In the genomic region with DNA sequence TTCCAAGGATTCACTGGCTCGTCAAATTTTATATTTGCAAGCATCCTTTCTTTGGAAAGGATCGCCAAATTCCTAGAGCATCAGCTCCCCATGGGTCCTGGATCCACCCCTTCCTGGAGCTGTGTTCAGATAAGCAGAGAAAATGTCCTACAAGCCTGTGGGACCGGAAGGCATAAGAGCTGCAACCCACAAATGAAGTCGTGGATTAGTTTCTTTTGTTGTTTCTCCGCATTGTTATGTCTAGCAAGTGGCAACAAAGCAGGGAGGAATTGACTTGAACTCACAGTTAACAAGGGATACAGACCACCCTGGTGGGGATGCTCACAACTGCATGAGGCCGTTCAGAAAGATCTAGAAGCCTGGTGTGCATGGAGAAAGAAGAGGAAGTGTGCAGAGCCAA, we compare ENCODE assay signal across 18 mouse cellular contexts.
DNase-seq lines count a peak whose midpoint lies in the region; ATAC-seq and TF ChIP-seq lines count a peak whose summit lies in the region.
"Had no signal": no experiment of that assay in that cellular context is flagged by ENCODE, and none has a peak within 500 bp of the region (broad histone marks: within the 10 kb centered on the region; RNA-seq: fewer than 3 reads in every experiment).

No protein-coding gene starts in this region.

- H3K4me1 ChIP-seq in kidney, adult 2 months (ENCODE audit: control insufficient read depth, insufficient read depth, low read length), result no peaks in the 10 kb centered on the region
- no peaks in the 10 kb centered on the region for H3K4me1 ChIP-seq in midbrain, embryonic 11.5 days (ENCODE audit: control insufficient read depth, insufficient read depth, low read length)
- H3K4me1 ChIP-seq in midbrain, embryonic 10.5 days, result no peaks in the 10 kb centered on the region
- H3K4me1 ChIP-seq: forebrain, embryonic 13.5 days; hindbrain, embryonic 15.5 days had no signal

- H3K27ac ChIP-seq in kidney, adult 2 months (ENCODE audit: insufficient read depth, low read depth, low read length), result no peak overlapping the region
- H3K27ac ChIP-seq in midbrain, embryonic 11.5 days (ENCODE audit: low read depth, low read length), result no peak overlapping the region
- H3K27ac ChIP-seq in midbrain, embryonic 10.5 days (replicated peaks), result no peak overlapping the region
- H3K27ac ChIP-seq: embryonic facial prominence, embryonic 10.5 days; forebrain, embryonic 13.5 days; hindbrain, embryonic 15.5 days had no signal

- H3K4me3 ChIP-seq in kidney, adult 2 months (ENCODE audit: insufficient read depth, low read depth, low read length), result no peak overlapping the region
- H3K4me3 ChIP-seq in midbrain, embryonic 11.5 days (ENCODE audit: low read depth, low read length), result no peak overlapping the region
- H3K4me3 ChIP-seq in midbrain, embryonic 10.5 days, result no peak overlapping the region
- H3K4me3 ChIP-seq: embryonic facial prominence, embryonic 10.5 days; forebrain, embryonic 13.5 days; hindbrain, embryonic 15.5 days had no signal

- no peaks in the 10 kb centered on the region for H3K9me3 ChIP-seq in midbrain, embryonic 11.5 days (ENCODE audit: control insufficient read depth, low read length)
- no peaks in the 10 kb centered on the region for H3K9me3 ChIP-seq in midbrain, embryonic 10.5 days (replicated peaks)
- H3K9me3 ChIP-seq: embryonic facial prominence, embryonic 10.5 days; forebrain, embryonic 13.5 days; hindbrain, embryonic 15.5 days had no signal

- intact Hi-C loops in heart, postnatal 25 days (cut with DNase I), result no loop called here

- no peak overlapping the region for H3K9ac ChIP-seq in midbrain, embryonic 11.5 days (ENCODE audit: low read length)
- H3K9ac ChIP-seq: forebrain, embryonic 13.5 days; forebrain, postnatal 0 days; hindbrain, embryonic 15.5 days had no signal

- H3K36me3 ChIP-seq in kidney, adult 2 months (ENCODE audit: control insufficient read depth, insufficient read depth, low read length), result no peaks in the 10 kb centered on the region
- H3K36me3 ChIP-seq in midbrain, embryonic 11.5 days (ENCODE audit: control insufficient read depth, insufficient read depth, low read length), result no peaks in the 10 kb centered on the region
- H3K36me3 ChIP-seq in midbrain, embryonic 10.5 days, result no peaks in the 10 kb centered on the region
- H3K36me3 ChIP-seq: embryonic facial prominence, embryonic 10.5 days; hindbrain, embryonic 15.5 days had no signal

- no peak for TF ChIP-seq POLR2A in kidney, adult 2 months (IDR thresholded peaks at IDR 0.05; ENCODE audit: low read depth, low read length)

- 60% methylated on average over 6 of the region's 6 CpGs for WGBS in kidney, adult 2 months
- WGBS in midbrain, embryonic 11.5 days, result 50% methylated on average over 6 of the region's 6 CpGs
- 59% methylated on average over 6 of the region's 6 CpGs for WGBS in midbrain, embryonic 10.5 days

- TF ChIP-seq CTCF in kidney, adult 2 months (conservative IDR thresholded peaks at IDR 0.05; ENCODE audit: insufficient read depth, insufficient read length, low read depth, low read length), result no peak

- ATAC-seq in midbrain, embryonic 11.5 days (ENCODE audit: low FRiP score), result no peak
- ATAC-seq: forebrain, embryonic 13.5 days; forebrain, postnatal 0 days; intestine, embryonic 16.5 days had no signal

- H3K4me2 ChIP-seq in midbrain, embryonic 11.5 days, result no peak overlapping the region
- H3K4me2 ChIP-seq: forebrain, embryonic 13.5 days; hindbrain, embryonic 15.5 days had no signal

- DNase-seq in heart, adult 8-10 months (ENCODE audit: low spot score), result peak; percentile 42
- DNase-seq in heart, postnatal 25 days (ENCODE audit: low spot score), result no peak
- DNase-seq in kidney, adult 2 months, result peak; percentile 51
- no peak for DNase-seq in kidney, postnatal 4 days
- DNase-seq in midbrain, embryonic 11.5 days (ENCODE audit: low spot score, missing footprints), result peak; percentile 45
- DNase-seq in midbrain, embryonic 10.5 days (ENCODE audit: low spot score), result no peak
- peak; percentile 75 for DNase-seq in ZHBTc4 (ENCODE audit: low read depth, low spot score)
- no peak for DNase-seq in liver
- DNase-seq: adrenal gland, adult 2 months; adrenal gland, postnatal 25 days; cerebellum, adult 18-20 months; cerebellum, postnatal 10 days; forebrain, postnatal 0 days; gastrocnemius, postnatal 36 days had no signal

- H3K27me3 ChIP-seq in kidney, adult 2 months (replicated peaks; ENCODE audit: control insufficient read depth, insufficient read depth, low read length), result no peaks in the 10 kb centered on the region
- H3K27me3 ChIP-seq in midbrain, embryonic 11.5 days (ENCODE audit: control insufficient read depth, insufficient read depth, low read length), result no peaks in the 10 kb centered on the region
- peaks cover 3% of the 10 kb centered on the region; the same call in 1 of the 2 replicates for H3K27me3 ChIP-seq in midbrain, embryonic 10.5 days (ENCODE audit: low read depth, poor library complexity, severe bottlenecking)
- H3K27me3 ChIP-seq: forebrain, embryonic 13.5 days; hindbrain, embryonic 15.5 days had no signal

Comparison
In these comparisons a context has a peak if more than half of its experiments do, and no peak if none do; other contexts are left out.
1. DNase-seq: peak in heart, adult 8-10 months (single experiment), kidney, adult 2 months (single experiment), midbrain, embryonic 11.5 days (single experiment) and ZHBTc4 (single experiment); none in heart, postnatal 25 days (single experiment), kidney, postnatal 4 days (0 of 2), midbrain, embryonic 10.5 days (single experiment) and liver (single experiment).